In the genomic region with DNA sequence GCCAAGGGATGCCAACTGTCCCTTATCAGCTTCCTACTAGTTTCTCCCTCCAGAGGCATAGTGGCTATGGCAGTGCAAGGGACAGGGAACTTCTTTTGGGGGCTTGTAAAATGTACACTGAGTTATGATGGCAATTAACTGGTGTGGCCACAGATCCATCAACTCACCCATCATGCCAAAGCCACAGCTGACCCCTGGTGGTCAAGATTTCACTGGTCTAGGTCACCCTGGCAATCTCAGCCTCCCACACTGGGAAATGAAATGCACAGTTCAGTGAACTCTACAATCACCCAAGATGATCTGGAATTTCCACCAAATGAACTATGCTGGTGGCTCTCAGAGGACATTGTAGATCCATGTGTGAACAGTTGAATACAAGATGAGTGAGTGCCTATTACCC, we compare ENCODE assay signal across 13 mouse cellular contexts. TPM values are rescaled to one million over a fixed set of nuclear protein-coding genes. Genes with fewer than 3 reads are reported as not detected.
"Had no signal": no experiment of that assay in that cellular context is flagged by ENCODE, and none has a peak within 500 bp of the region (broad histone marks: within the 10 kb centered on the region; RNA-seq: fewer than 3 reads in every experiment).

No protein-coding gene starts in this region.

- H3K36me3 ChIP-seq: limb, embryonic 13.5 days; midbrain, embryonic 10.5 days; neural tube, embryonic 12.5 days; stomach, embryonic 15.5 days had no signal

- H3K9ac ChIP-seq: limb, embryonic 13.5 days; liver, embryonic 14.5 days; neural tube, embryonic 12.5 days; stomach, embryonic 15.5 days had no signal

- H3K4me2 ChIP-seq: limb, embryonic 13.5 days; neural tube, embryonic 12.5 days; stomach, embryonic 15.5 days had no signal

- H3K27ac ChIP-seq: layer of hippocampus, adult 2 months; limb, embryonic 13.5 days; liver, embryonic 14.5 days; midbrain, embryonic 10.5 days; neural tube, embryonic 12.5 days; stomach, embryonic 15.5 days had no signal

- DNase-seq: left cerebral cortex, postnatal 4 days; lung, adult 18-20 months; lung, postnatal 10 days; lung, postnatal 4 days; midbrain, embryonic 14.5 days; thymus, postnatal 36 days had no signal

- H3K9me3 ChIP-seq: limb, embryonic 13.5 days; midbrain, embryonic 10.5 days; neural tube, embryonic 12.5 days; stomach, embryonic 15.5 days had no signal

- H3K4me3 ChIP-seq: layer of hippocampus, adult 2 months; limb, embryonic 13.5 days; midbrain, embryonic 10.5 days; neural tube, embryonic 12.5 days; stomach, embryonic 15.5 days had no signal

- H3K4me1 ChIP-seq: midbrain, embryonic 10.5 days; neural tube, embryonic 12.5 days; stomach, embryonic 15.5 days had no signal

- H3K27me3 ChIP-seq: limb, embryonic 13.5 days; neural tube, embryonic 12.5 days; stomach, embryonic 15.5 days had no signal

RNA-seq across cellular contexts. Expression of gene Dnah9, which starts 42.2 kb away (rescaled TPM):
- polyA plus RNA-seq: liver, adult 2 months; liver, embryonic 14.5 days had no signal
